Mouse (Mus musculus): Measurements from ENCODE around the gene Zfp455. TPM values are rescaled to one million over a fixed set of nuclear protein-coding genes. Genes with fewer than 3 reads are reported as not detected.
"Not testable (repeated sequence)": the region's sequence is repeated elsewhere in the genome, so short reads cannot be mapped to it uniquely, and the experiment has no call there.

The Zfp455 gene
- 1 to 10 TPM; 2.3 to 4.3 (median 3.8) TPM for total RNA-seq (2022)

DNA sequence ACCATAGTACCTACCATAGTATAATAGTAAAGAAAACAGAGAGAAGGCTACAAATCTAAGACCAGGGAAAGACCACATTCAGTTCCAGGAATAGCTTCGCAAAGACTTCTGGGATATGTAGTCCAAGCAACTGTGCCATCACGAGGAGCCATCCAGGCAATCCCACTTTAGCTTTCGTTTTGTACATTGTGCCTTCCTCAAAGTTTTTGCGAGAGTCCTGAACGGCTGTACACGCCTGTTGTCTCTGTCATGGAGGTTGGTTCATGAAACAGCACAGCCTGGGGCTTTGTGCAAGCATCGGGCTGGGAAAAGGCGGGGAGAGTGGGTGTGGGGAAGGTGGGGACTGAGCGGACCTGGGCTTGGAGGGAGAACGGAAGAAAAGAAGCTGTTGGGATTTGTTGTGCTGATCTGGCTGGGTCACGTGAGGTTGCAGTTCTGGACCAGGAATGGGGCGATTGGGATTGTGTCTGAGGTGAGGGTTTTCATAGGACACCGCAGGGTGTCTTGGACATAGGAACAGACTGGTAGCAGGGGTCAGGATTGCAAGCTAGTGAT, at the start of gene Zfp455:
TSS of gene Zfp455 (plus strand) at position 167 of the 555 bp plus-strand sequence.
- peak; percentile 38 to 40 for DNase-seq (ENCODE audit: low spot score in 2 of 2)

DNA sequence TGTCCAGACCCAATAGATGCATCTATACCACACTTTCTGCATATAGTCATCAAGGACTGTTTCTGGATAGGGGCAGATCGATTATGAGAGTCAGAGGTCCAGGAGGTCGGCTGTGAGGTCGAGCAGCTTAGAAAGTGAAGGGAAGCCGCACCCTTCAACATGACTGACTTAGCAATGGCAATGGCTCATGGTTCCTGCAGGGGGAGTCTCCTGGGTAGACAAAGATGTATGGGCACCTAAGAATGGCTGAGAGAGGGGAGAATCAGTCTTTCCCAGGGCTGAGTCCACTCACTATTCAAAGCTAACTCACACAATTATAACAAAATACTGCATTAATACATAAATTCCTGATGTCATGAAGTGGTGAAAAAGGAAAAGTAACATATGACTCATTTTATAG, 28.2 kb upstream of the Zfp455 start:
- DNase-seq (ENCODE audit: low spot score in 2 of 2) = not testable (repeated sequence)

DNA sequence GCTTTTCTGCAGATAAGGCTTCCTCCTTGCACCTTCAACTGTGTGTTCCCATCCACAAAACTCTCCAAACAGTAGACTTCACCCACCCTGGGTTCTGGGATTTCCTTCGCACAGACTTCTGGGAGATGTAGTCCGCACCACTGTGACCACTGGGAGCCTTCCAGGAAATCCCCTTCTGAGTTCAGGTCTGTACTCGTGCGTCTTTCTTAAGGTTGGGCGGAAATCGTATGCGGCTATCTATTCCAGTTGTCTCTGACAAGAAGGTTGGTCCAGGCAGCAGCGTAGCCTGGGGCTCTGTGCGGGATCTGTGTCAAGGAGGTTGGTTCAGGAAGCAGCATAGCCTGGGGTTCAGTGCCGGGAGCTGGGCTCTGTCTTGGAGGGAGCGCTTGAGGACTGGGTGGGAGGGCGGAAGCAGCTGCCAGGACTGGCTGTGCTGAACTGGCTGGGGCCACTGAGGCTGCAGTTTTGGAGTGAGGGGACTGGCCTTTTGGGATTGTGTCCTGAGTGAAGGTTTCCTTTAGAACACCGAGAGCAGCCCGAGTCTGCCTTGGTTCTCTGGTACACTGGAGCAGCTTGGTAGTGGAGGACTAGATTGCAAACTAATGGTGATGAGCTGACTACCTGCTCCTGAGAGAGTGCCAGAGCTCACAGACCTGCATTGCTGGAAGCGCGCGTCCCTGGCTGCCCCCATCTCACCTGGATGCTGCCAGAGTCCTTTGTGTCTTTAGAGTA, 21.1 kb upstream of the Zfp455 start, which contains the start of gene Rsl1:
TSS of gene Rsl1 (plus strand) at position 192 of the 732 bp plus-strand sequence.
- DNase-seq (ENCODE audit: low spot score in 2 of 2) = peak; percentile 55 to 71

DNA sequence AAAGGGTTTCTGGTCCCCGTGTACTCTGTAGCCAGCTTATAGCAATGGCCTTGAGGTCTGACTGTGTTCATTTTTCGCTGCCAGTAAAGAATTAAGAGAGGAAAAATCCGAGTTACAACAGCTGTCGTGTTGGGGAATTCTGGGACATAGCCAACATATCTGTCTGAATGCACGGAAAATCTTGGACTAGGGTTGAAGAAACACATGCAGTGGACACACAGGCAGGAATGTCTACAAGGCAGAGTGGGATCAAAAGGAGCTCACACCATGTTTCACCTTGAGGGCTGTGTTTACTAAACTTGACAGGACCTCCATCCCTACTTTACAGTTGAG, 20.6 kb upstream of the Zfp455 start:
- no peak for DNase-seq (ENCODE audit: low spot score in 2 of 2)

DNA sequence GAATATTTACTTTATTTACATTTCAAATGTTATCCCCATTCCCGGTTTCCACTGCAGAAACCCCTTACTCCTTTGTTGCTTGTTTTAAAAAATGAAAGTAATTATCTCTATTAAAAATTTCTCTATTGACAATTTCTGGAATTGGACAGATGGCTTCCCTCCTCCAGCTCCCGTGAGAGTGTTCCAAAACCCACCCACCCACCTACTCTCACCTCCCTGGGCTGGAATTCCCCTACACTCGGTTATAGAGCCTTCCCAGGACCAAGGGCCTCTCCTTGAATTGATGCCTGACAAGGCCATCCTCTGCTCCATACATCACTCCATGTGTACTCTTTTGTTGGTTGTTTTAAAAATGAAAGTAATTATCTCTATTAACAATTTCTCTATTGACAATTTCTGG, 7.3 kb downstream of the Zfp455 start:
- peak in 1 of 2 experiments; percentile 21 for DNase-seq (ENCODE audit: low spot score in 2 of 2)

DNA sequence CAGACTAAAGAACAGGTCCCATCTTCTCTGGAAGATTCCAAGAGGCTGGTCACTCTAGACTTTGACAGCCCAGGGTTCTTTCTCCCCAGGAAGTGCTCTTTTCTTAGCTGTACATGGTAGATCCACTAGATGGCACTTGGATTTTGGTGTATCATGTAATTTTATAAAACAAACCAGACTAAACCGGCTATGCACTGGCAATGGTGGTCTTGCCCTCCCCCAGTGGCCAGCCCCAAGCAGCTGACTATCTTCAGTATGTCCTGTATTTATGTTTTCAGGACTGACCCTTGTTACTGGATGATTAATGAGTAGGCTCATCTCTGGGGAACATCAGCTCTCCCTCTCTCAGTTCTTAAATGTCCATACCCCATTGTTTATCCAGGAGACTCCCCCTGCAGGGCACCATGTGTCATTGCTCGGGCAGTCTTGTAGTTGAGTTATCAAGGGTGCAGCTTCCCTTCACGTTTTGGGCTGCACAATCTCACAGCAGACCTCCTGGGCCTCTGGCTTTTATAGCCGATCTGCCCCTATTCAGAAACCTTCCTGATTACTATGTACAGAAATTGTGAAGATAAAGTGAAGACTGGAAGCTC, 19.8 kb downstream of the Zfp455 start:
- no peak for DNase-seq (ENCODE audit: low spot score in 2 of 2)

Other genes starting within 250 kb of the Zfp455 start
- 1 to 10 TPM; 4.2 to 5.4 (median 4.7) TPM for gene Zfp712, start 133.3 kb upstream of the Zfp455 start, total RNA-seq (2022)
- 1 to 10 TPM; 2.2 to 2.7 (median 2.6) TPM for gene Zfp708, start 96.5 kb upstream of the Zfp455 start, total RNA-seq (2022)
- 1 to 10 TPM; 3.1 to 4.3 (median 3.5) TPM for gene Gm28557, start 85.9 kb upstream of the Zfp455 start, total RNA-seq (2022)
- gene Rslcan18, start 78.2 kb upstream of the Zfp455 start, total RNA-seq (2022) = under 1 TPM; 0.25 to 0.78 (median 0.54) TPM
- gene Zfp759, start 72.8 kb upstream of the Zfp455 start, total RNA-seq (2022) = 10 to 100 TPM in 2 of 4 experiments, 1 to 10 TPM in 2; 8.4 to 13.8 (median 11.4) TPM
- gene Rsl1, start 21.3 kb upstream of the Zfp455 start, total RNA-seq (2022) = 1 to 10 TPM; 4.7 to 7.2 (median 5.8) TPM
- gene Zfp458, start 84.0 kb downstream of the Zfp455 start, total RNA-seq (2022) = 10 to 100 TPM; 18.2 to 26.5 (median 23.8) TPM
- gene Zfp457, start 112.0 kb downstream of the Zfp455 start, total RNA-seq (2022) = 1 to 10 TPM; 5.0 to 9.0 (median 6.3) TPM
- 1 to 10 TPM; 3.2 to 4.3 (median 3.9) TPM for gene Zfp595, start 138.1 kb downstream of the Zfp455 start, total RNA-seq (2022)
- 1 to 10 TPM in 2 of 4 experiments, not detected in 2; 1.1 to 3.2 TPM for gene Gm28044, start 166.0 kb downstream of the Zfp455 start, total RNA-seq (2022)
- 1 to 10 TPM; 1.1 to 2.0 (median 1.3) TPM for gene Zfp953, start 166.1 kb downstream of the Zfp455 start, total RNA-seq (2022)
- gene Gm28041, start 181.2 kb downstream of the Zfp455 start, total RNA-seq (2022) = not detected
- 1 to 10 TPM; 1.0 to 1.9 (median 1.6) TPM for gene Zfp456, start 181.3 kb downstream of the Zfp455 start, total RNA-seq (2022)
- gene Zfp429, start 205.3 kb downstream of the Zfp455 start, total RNA-seq (2022) = 1 to 10 TPM; 2.2 to 4.5 (median 2.4) TPM
- 1 to 10 TPM; 3.4 to 5.9 (median 4.4) TPM for gene Zfp459, start 226.9 kb downstream of the Zfp455 start, total RNA-seq (2022)